Mouse (Mus musculus): ENCODE data around the gene Aldh3b1. TPM values are rescaled to one million over a fixed set of nuclear protein-coding genes. Genes with fewer than 3 reads are reported as not detected.
"Not testable (repeated sequence)": the region's sequence is repeated elsewhere in the genome, so short reads cannot be mapped to it uniquely, and the experiment has no call there.

Aldh3b1 gene
- polyA plus RNA-seq (2016; fragmentation: Nextera tagmentation; extraction: Ambion mirVana), result 1.0 and 1.2 TPM in 2 replicates

DNA sequence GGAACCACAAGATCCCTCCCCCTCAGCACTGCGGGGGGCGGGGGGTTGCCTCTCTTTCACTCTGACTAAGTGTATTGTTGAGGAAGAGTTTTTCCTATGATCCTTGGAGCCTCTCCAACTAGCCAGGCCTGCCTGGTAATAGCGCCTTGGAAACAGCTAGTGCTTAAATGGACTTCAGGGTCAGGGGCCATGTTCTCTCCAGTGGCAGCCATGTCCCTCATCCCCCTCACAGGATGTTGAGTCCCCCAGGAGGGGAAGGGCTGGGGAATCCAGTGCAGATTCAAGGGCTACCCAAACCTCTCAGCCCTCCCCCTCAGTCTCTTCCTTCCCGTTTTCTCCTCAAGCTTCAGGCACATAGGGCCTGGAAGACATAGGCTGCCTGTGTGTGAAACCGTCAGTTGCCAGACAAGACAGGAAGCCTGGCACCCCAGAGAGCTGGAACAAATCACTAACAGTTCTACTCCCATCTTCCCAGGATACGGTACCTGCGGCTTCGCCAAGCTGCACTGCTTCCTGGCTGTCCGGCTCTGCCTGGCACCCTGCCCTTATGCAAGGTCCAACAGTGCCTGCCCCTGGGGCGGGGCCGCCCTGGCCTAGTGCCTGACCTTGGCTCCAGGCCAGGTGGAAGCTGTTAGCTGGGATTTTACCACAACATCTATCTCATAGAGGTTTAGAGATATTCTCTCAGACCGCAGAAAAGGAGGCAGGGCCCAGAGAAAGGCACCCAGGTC is at the start of gene Aldh3b1:
Aldh3b1 (minus strand) TSS at position 598 of the 731 bp plus-strand sequence.
- Histone ChIP-seq H3K9me3 (replicated peaks) (no peaks in the 10 kb centered on the region), H3K36me3 (no peaks in the 10 kb centered on the region), H3K9ac (no peak within 1 kb of the TSS), H3K4me1 (peaks cover 12% of the 10 kb centered on the region), H3K27me3 (no peaks in the 10 kb centered on the region), H3K27ac (peak within 1 kb of the TSS; percentile 61; the same call in 1 of the 2 replicates), H3K4me2 (replicated peaks) (no peak within 1 kb of the TSS), H3K4me3 (no peak within 1 kb of the TSS)
- WGBS, result 58% methylated on average over 12 of the region's 12 CpGs
- ATAC-seq (ENCODE audit: low FRiP score), result peak; percentile 43; the same call in 1 of the 2 replicates

DNA sequence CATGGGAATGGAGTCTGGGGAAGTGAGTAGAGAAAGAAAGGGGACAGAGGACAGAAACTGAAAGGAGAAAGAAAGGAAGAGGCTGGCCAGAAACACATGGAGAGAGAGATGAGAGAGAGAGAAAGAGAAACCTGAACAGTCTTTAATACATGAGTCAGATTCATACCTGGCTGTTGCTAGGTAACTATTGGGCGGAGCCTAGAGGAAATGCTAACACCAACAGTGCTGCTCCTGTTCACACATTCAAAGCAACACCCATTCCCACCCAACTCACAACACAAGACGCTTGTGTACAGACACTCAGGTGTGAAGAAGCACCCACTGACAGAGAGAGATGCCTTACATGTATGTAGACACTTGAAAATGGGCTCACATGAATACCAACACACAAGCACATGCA is 46.3 kb upstream of the Aldh3b1 start:
- Histone ChIP-seq H3K9me3 (replicated peaks) (no peaks in the 10 kb centered on the region), H3K27me3 (no peaks in the 10 kb centered on the region), H3K9ac (no peak overlapping the region), H3K36me3 (no peaks in the 10 kb centered on the region), H3K4me2 (replicated peaks) (no peak overlapping the region), H3K4me1 (peaks cover 5% of the 10 kb centered on the region; the same call in 1 of the 2 replicates), H3K27ac (no peak overlapping the region), H3K4me3 (no peak overlapping the region)
- ATAC-seq (ENCODE audit: low FRiP score), result no peak
- 81% methylated on average over 2 of the region's 2 CpGs for WGBS

DNA sequence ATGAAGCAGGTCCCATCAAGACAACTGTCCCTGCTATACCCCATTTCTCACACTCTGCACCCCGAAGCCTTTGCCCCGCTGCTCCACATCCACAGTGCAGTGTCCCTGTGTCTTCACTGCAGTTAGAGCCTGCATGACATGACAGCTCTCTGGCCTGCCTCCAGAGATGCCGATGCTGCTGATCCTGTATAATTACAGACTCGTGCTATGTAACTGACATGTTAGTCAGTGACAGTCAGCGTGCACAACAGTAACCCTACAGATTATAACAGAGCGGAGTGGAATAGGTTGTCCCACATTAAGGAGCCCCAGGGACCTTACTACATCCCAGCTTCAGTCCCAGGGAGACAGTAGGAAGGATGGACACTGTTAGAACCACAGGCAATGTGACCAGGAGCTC is 45.0 kb upstream of the Aldh3b1 start:
- ATAC-seq (ENCODE audit: low FRiP score); H3K27me3 ChIP-seq; H3K4me2 ChIP-seq (replicated peaks); H3K36me3 ChIP-seq; H3K9me3 ChIP-seq (replicated peaks); H3K27ac ChIP-seq; H3K4me1 ChIP-seq; H3K9ac ChIP-seq; H3K4me3 ChIP-seq: not testable (repeated sequence)
- WGBS, result 87% methylated on average over 6 of the region's 6 CpGs

DNA sequence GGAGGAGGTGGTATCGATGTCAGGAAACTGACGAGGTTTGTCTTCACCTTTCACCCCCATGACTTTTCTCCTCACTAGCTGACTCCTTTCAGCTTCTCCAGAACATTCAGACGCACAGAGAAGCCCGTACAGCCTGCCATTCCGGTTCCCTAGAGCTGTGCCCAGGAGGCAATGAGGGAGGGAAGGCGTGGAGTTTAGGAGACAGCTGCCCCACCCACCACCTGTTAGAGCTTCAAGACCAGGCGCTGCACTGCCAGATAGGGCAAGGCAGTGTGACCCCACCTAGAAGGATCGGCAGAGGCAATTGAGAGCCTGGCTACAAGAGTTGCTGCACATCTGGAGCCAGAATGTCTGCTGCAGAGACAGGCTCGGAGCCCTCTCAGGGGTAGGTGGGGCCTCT is 42.6 kb upstream of the Aldh3b1 start, which contains the start of gene Aldh3b2:
Aldh3b2 (plus strand) TSS at position 100 of the 400 bp plus-strand sequence.
- Histone ChIP-seq H3K4me3 (no peak within 1 kb of the TSS), H3K27ac (no peak within 1 kb of the TSS), H3K27me3 (no peaks in the 10 kb centered on the region), H3K9me3 (replicated peaks) (no peaks in the 10 kb centered on the region), H3K9ac (no peak within 1 kb of the TSS), H3K4me1 (0 out of 2 replicates have a peak, but pooled peaks cover 3% of the 10 kb centered on the region), H3K4me2 (replicated peaks) (no peak within 1 kb of the TSS), H3K36me3 (no peaks in the 10 kb centered on the region)
- no peak for ATAC-seq (ENCODE audit: low FRiP score)
- WGBS, result 57% methylated on average over 9 of the region's 9 CpGs

DNA sequence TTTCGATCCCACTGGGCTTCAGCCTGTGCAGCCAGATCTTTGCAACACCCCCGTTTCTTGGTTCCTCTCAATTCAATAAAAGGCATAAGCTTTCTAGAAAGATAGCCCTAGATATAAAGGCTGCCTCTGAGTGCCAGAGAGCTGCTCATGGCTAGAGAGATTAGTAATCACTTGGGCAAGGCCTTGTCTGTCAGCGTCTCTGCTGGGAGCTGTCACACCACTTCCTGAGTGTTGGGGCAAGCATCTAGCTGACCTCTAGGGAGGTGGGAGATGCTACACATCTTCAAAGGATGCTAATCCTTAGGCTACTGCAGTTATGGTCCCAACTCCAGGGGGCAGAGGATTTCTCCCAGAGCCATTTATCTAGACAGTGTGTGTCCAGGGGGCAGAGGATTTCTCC is 37.6 kb upstream of the Aldh3b1 start:
- H3K4me2 ChIP-seq (replicated peaks), result no peak overlapping the region
- H3K27ac ChIP-seq, result no peak overlapping the region
- 72% methylated on average over 3 of the region's 3 CpGs for WGBS

DNA sequence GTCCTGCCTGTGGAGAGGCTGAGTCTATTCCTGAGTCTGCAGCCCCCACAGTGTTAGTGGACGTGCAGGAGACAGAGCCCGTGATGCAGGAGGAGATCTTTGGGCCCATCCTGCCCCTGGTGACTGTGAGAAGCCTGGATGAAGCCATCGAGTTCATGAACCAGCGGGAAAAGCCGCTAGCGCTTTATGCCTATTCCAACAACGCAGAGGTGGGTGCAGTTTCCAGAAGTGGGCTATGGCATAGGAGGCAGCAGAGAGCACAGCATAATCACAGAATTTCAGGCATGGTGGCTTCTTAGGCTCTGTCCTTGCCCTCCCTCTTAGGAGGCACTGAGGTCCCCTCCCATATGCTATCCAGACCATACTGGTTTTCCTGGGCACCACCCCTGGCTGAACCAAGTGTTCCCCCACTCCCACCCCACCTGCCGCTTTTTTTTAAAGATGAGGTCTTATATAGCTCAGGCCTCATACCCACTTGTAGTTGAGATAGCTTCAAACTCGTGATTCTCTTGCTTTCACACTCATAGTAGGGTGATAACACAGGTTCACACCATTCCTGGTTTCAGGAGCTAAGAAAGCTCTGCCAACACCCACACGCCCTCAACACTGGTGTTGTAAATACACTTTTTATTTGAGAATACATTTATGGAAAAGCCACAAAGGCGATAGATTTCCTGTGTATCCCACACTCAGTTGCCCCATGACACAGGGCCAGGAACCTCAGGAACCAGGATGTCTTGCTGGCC is 36.9 kb upstream of the Aldh3b1 start:
- WGBS, result 67% methylated on average over 11 of the region's 11 CpGs
- ATAC-seq (ENCODE audit: low FRiP score), result no peak
- no peaks in the 10 kb centered on the region for H3K9me3 ChIP-seq (replicated peaks)
- 0 out of 2 replicates have a peak, but pooled peaks cover 3% of the 10 kb centered on the region for H3K4me1 ChIP-seq
- H3K4me2 ChIP-seq (replicated peaks), result no peak overlapping the region
- no peak overlapping the region for H3K4me3 ChIP-seq
- H3K9ac ChIP-seq, result no peak overlapping the region
- H3K36me3 ChIP-seq, result no peaks in the 10 kb centered on the region
- H3K27me3 ChIP-seq, result no peaks in the 10 kb centered on the region
- no peak overlapping the region for H3K27ac ChIP-seq

More for the DNA sequence above, 37.6 kb upstream of the Aldh3b1 start:
- no peak overlapping the region for H3K9ac ChIP-seq
- 0 out of 2 replicates have a peak, but pooled peaks cover 3% of the 10 kb centered on the region for H3K4me1 ChIP-seq
- no peak for ATAC-seq (ENCODE audit: low FRiP score)
- H3K27me3 ChIP-seq, result no peaks in the 10 kb centered on the region
- no peaks in the 10 kb centered on the region for H3K36me3 ChIP-seq
- H3K4me3 ChIP-seq, result no peak overlapping the region
- H3K9me3 ChIP-seq (replicated peaks), result no peaks in the 10 kb centered on the region

DNA sequence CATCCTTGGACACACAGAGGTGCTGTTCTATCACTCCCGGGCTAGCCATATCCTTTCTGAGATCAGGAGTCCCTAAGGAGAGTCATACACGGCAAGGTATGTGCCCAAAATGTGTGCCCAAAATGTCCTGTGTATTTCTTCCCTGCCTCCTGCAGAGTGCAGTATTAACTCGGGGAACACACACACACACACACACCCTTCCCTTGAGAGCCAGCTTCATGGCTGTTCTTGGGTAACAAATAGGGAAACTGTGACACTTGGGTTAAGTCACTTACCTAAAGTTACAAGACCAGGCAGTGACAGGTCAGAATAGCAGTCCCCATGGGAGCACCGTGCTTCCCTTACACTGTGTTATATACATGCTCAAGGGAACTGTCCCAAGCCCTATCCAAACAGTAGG is 34.4 kb upstream of the Aldh3b1 start:
- H3K4me1 ChIP-seq, result 0 out of 2 replicates have a peak, but pooled peaks cover 3% of the 10 kb centered on the region
- H3K36me3 ChIP-seq, result no peaks in the 10 kb centered on the region
- 77% methylated on average over 4 of the region's 4 CpGs for WGBS
- H3K27ac ChIP-seq, result no peak overlapping the region
- ATAC-seq (ENCODE audit: low FRiP score), result no peak
- no peak overlapping the region for H3K4me2 ChIP-seq (replicated peaks)
- no peak overlapping the region for H3K9ac ChIP-seq
- H3K27me3 ChIP-seq, result no peaks in the 10 kb centered on the region
- no peak overlapping the region for H3K4me3 ChIP-seq
- no peaks in the 10 kb centered on the region for H3K9me3 ChIP-seq (replicated peaks)

DNA sequence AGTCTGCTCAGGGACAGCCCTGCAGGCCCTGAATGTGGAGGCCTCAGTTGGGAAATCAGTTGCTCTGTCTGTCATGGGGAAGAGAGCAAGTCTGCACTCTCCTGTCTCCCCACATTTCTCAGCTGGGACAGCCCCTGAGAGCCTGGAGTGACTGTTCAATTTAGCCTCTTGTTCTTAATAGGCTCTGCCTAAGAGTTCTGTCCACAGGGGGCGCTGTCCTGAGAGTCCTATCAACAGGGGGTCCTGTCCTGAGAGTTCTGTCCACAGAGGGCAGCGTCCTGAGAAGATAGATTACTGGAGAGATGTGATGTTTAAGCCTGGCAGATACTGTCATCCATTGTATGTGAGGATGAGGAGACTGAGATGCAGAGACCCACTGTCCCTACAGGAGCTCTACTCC is 32.9 kb upstream of the Aldh3b1 start:
- H3K4me1 ChIP-seq, result no peaks in the 10 kb centered on the region
- no peaks in the 10 kb centered on the region for H3K9me3 ChIP-seq (replicated peaks)
- no peak overlapping the region for H3K4me2 ChIP-seq (replicated peaks)
- no peak overlapping the region for H3K9ac ChIP-seq
- H3K27ac ChIP-seq, result no peak overlapping the region
- H3K27me3 ChIP-seq, result no peaks in the 10 kb centered on the region
- H3K36me3 ChIP-seq, result no peaks in the 10 kb centered on the region
- ATAC-seq (ENCODE audit: low FRiP score), result no peak
- H3K4me3 ChIP-seq, result no peak overlapping the region
- 11% methylated on average over 2 of the region's 2 CpGs for WGBS

DNA sequence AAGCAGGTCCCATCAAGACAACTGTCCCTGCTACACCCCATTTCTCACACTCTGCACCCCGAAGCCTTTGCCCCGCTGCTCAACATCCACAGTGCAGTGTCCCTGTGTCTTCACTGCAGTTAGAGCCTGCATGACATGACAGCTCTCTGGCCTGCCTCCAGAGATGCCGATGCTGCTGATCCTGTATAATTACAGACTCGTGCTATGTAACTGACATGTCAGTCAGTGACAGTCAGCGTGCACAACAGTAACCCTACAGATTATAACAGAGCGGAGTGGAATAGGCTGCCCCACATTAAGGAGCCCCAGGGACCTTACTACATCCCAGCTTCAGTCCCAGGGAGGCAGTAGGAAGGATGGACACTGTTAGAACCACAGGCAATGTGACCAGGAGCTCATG is 32.2 kb upstream of the Aldh3b1 start:
- H3K4me1 ChIP-seq; H3K27me3 ChIP-seq; H3K27ac ChIP-seq; H3K4me2 ChIP-seq (replicated peaks); H3K4me3 ChIP-seq; H3K9me3 ChIP-seq (replicated peaks); H3K9ac ChIP-seq; ATAC-seq (ENCODE audit: low FRiP score); H3K36me3 ChIP-seq: not testable (repeated sequence)
- WGBS, result 83% methylated on average over 6 of the region's 6 CpGs

DNA sequence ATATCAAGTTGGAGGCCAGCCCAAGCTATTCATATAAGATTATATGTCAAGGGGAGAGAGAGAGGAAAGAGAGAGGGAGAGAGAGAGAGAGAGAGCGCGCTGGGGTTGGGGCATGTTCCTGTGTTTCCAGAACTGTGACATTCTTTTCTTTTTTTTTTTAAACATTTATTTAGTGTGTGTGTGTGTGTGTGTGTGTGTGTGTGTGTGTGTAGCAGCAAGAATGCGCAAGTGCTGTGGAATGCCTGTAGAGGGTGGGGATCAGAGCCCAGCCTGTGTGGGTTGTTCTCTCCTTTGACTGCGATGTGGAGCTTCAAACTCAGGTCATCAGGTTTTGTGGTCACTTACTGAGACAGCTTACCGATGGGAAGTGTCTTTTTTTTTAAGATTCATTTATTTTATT is 30.6 kb upstream of the Aldh3b1 start:
- Histone ChIP-seq H3K36me3 (no peaks in the 10 kb centered on the region), H3K9ac (no peak overlapping the region), H3K4me1 (no peaks in the 10 kb centered on the region), H3K27ac (no peak overlapping the region), H3K9me3 (replicated peaks) (no peaks in the 10 kb centered on the region), H3K4me3 (no peak overlapping the region), H3K4me2 (replicated peaks) (no peak overlapping the region), H3K27me3 (0 out of 2 replicates have a peak, but pooled peaks cover 4% of the 10 kb centered on the region)
- no peak for ATAC-seq (ENCODE audit: low FRiP score)
- WGBS, result 86% methylated on average over 5 of the region's 5 CpGs

DNA sequence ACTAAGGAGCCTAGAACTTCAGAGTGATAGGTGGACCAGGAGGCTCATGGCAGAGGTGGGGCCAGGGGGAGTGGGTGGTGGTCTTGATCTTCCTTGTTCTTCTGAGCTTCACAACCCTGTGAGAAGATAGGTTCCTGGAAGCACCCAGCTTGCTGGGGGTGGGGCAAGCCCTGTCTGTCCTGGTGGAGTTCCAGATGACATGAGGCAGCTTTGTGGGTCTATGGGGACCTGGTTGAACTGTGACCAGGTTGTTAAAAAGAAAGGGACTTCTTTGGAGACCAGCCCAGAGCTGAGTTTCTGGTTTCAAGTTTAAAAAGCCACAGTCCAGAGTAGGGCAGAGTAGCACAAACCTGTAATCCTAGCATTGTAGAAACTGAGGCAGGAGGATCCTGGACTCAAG is 29.4 kb upstream of the Aldh3b1 start:
- Histone ChIP-seq H3K27ac (no peak overlapping the region), H3K4me3 (no peak overlapping the region), H3K4me2 (replicated peaks) (no peak overlapping the region), H3K9me3 (replicated peaks) (no peaks in the 10 kb centered on the region), H3K36me3 (no peaks in the 10 kb centered on the region), H3K9ac (no peak overlapping the region), H3K27me3 (0 out of 2 replicates have a peak, but pooled peaks cover 4% of the 10 kb centered on the region), H3K4me1 (no peaks in the 10 kb centered on the region)
- ATAC-seq (ENCODE audit: low FRiP score), result no peak

DNA sequence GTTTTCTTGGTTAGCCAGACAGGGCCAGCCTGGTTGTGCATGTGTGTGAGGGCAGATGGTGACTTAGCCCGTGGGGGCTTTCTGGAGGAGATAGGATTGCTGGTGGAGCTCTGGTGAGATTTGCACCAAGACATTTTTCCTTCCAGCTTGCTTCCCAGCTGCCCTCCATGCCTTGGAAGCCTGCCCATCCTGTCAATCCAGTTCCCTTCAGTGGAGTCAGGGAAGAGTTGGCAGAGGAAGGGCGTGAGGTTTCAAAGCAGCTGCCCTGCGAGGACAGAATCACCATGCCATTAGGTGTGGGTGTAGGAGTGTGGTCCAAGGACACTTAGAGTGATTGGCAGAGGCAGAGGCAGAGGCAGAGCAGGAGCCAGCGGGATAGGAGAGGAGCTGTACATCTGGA is 28.9 kb upstream of the Aldh3b1 start, which contains the start of gene Aldh3b3:
Aldh3b3 (plus strand) TSS at position 176 of the 400 bp plus-strand sequence.
- Histone ChIP-seq H3K27ac (no peak within 1 kb of the TSS), H3K4me2 (replicated peaks) (no peak within 1 kb of the TSS), H3K4me3 (no peak within 1 kb of the TSS), H3K4me1 (no peaks in the 10 kb centered on the region), H3K9me3 (replicated peaks) (no peaks in the 10 kb centered on the region), H3K36me3 (no peaks in the 10 kb centered on the region), H3K27me3 (0 out of 2 replicates have a peak, but pooled peaks cover 4% of the 10 kb centered on the region), H3K9ac (no peak within 1 kb of the TSS)
- ATAC-seq (ENCODE audit: low FRiP score), result no peak
- 81% methylated on average over 4 of the region's 4 CpGs for WGBS
